Mouse (Mus musculus): Measurements from ENCODE around the gene Ypel1. TPM values are rescaled to one million over a fixed set of nuclear protein-coding genes. Genes with fewer than 3 reads are reported as not detected.

Gene Ypel1
- polyA plus RNA-seq, 1 experiment from 2014 or later: 150 TPM

DNA sequence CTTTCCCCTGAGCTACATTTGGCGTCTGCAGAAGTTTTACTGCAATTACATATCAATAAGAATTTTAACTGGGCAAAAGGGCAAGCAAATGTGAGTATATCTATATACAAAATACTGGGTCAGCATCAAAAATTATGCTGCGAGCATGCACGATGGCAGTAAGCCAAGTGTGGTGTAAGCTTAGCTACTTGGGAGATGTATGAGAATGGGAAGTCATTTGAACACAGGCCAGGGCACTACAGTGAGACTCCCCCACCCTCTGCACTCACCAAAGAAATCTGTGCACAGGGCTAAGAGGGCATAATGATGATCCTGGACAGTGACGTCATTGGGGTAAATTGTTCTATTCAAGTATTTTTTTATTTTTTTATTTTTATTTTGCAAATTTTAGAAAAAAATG lies 35.1 kb downstream of the Ypel1 start:
- peaks cover 22% of the 10 kb centered on the region for H3K36me3 ChIP-seq (ENCODE audit: control insufficient read depth, insufficient read depth, low read length)
- H3K4me2 ChIP-seq (ENCODE audit: low read length): no peak overlapping the region
- no peak overlapping the region for H3K27ac ChIP-seq (ENCODE audit: low read length)
- H3K27me3 ChIP-seq (ENCODE audit: control insufficient read depth, insufficient read depth, low read depth, low read length): no peaks in the 10 kb centered on the region
- H3K4me1 ChIP-seq (ENCODE audit: control insufficient read depth, insufficient read depth, low read length): peaks cover 4% of the 10 kb centered on the region
- no peak overlapping the region for H3K4me3 ChIP-seq (ENCODE audit: low read depth, low read length)
- no peaks in the 10 kb centered on the region for H3K9me3 ChIP-seq (replicated peaks; ENCODE audit: control insufficient read depth, low read length, poor library complexity, severe bottlenecking)
- 83% methylated on average over 4 of the region's 4 CpGs for WGBS
- no peak for ATAC-seq
- no peak overlapping the region for H3K9ac ChIP-seq (ENCODE audit: low read depth, low read length)

DNA sequence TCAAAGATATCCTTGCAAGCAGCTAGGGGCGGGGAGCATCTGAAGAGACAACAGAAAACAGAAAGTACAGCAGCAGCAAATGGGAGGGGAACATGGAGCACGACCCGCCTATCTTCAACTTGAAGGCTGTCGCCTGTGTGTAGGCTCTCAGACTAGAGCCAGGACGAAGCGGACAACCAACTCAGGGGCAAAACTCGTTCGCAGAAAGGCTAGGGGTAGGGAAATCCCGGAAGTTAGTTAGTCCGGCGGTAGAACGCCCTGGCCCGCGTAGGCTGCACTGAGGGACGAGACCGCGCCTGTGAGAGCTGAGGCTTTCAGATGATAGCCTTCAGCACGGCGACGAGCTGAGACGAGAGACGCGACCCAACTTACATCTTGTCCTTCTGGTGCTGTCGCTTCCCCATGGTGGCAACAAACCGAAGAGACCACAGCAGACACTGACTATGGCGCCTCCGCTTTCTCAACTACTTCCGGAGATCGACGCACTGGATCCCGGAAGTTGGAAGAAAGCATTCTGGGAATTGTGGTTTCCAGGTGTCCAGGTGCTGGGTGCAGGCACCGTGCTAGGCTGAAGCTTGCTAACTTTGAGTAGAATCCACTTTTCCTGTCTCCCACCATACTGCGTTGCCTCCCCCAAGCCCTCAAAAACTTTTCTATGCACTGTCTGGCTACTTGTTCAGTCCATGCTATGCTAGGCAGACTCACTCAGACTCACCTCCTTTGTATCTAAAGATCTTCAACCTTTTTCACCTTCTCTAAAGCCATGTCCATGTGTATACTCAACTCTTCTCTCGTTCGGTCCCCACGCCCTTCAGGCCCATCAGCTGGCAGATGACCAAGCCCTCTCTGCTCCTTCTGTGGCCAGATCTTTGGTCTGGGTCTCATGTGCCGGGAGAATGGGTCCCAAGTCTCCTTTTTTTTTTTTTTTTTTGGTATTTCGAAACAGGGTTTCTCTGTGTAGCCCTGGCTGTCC lies 41.6 kb downstream of the Ypel1 start, which contains the start of gene Ppil2:
Gene Ppil2, minus strand, starts transcription at position 487 of the 973 bp plus-strand sequence.
- WGBS: 7% methylated on average over 37 of the region's 38 CpGs
- peak; percentile 92 for ATAC-seq
- H3K27ac ChIP-seq (ENCODE audit: low read length): peak within 1 kb of the TSS; percentile 63
- H3K9me3 ChIP-seq (replicated peaks; ENCODE audit: control insufficient read depth, low read length, poor library complexity, severe bottlenecking): no peaks in the 10 kb centered on the region
- H3K4me2 ChIP-seq (ENCODE audit: low read length): peak within 1 kb of the TSS; percentile 71
- peak within 1 kb of the TSS; percentile 77 for H3K9ac ChIP-seq (ENCODE audit: low read depth, low read length)
- peaks cover 8% of the 10 kb centered on the region; the same call in 1 of the 2 replicates for H3K36me3 ChIP-seq (ENCODE audit: control insufficient read depth, insufficient read depth, low read length)
- H3K4me1 ChIP-seq (ENCODE audit: control insufficient read depth, insufficient read depth, low read length): peaks cover 13% of the 10 kb centered on the region
- H3K4me3 ChIP-seq (ENCODE audit: low read depth, low read length): peak within 1 kb of the TSS; percentile 81
- H3K27me3 ChIP-seq (ENCODE audit: control insufficient read depth, insufficient read depth, low read depth, low read length): no peaks in the 10 kb centered on the region

- Histone ChIP-seq H3K9ac (ENCODE audit: low read depth, low read length) (no peak overlapping the region), H3K4me3 (ENCODE audit: low read depth, low read length) (no peak overlapping the region), H3K9me3 (replicated peaks; ENCODE audit: control insufficient read depth, low read length, poor library complexity, severe bottlenecking) (no peaks in the 10 kb centered on the region), H3K27me3 (ENCODE audit: control insufficient read depth, insufficient read depth, low read depth, low read length) (no peaks in the 10 kb centered on the region), H3K4me2 (ENCODE audit: low read length) (no peak overlapping the region), H3K4me1 (ENCODE audit: control insufficient read depth, insufficient read depth, low read length) (no peaks in the 10 kb centered on the region), H3K36me3 (ENCODE audit: control insufficient read depth, insufficient read depth, low read length) (no peaks in the 10 kb centered on the region), H3K27ac (ENCODE audit: low read length) (no peak overlapping the region)
- 88% methylated on average over 5 of the region's 5 CpGs for WGBS
- ATAC-seq: no peak
Measured at GRCm38 (mm10) chr16:17117309-17117799, 47.9 kb downstream of the Ypel1 start.

- no peaks in the 10 kb centered on the region for H3K36me3 ChIP-seq (ENCODE audit: control insufficient read depth, insufficient read depth, low read length)
- ATAC-seq: peak; percentile 30; the same call in 1 of the 2 replicates
- peaks cover 15% of the 10 kb centered on the region for H3K4me1 ChIP-seq (ENCODE audit: control insufficient read depth, insufficient read depth, low read length)
- no peaks in the 10 kb centered on the region for H3K9me3 ChIP-seq (replicated peaks; ENCODE audit: control insufficient read depth, low read length, poor library complexity, severe bottlenecking)
- H3K4me3 ChIP-seq (ENCODE audit: low read depth, low read length): no peak overlapping the region
- WGBS: 36% methylated on average over 14 of the region's 14 CpGs
- peak overlapping the region; percentile 31 for H3K4me2 ChIP-seq (ENCODE audit: low read length)
- no peak overlapping the region for H3K9ac ChIP-seq (ENCODE audit: low read depth, low read length)
- no peaks in the 10 kb centered on the region for H3K27me3 ChIP-seq (ENCODE audit: control insufficient read depth, insufficient read depth, low read depth, low read length)
- H3K27ac ChIP-seq (ENCODE audit: low read length): no peak overlapping the region
Measured at GRCm38 (mm10) chr16:17121569-17121968, 52.1 kb downstream of the Ypel1 start.

GRCm38 (mm10) chr16:17124119-17124870 lies 54.8 kb downstream of the Ypel1 start:
- peaks cover 15% of the 10 kb centered on the region for H3K4me1 ChIP-seq (ENCODE audit: control insufficient read depth, insufficient read depth, low read length)
- under 1% methylated on average over 22 of the region's 22 CpGs for WGBS
- ATAC-seq: peak; percentile 28; the same call in 1 of the 2 replicates

GRCm38 (mm10) chr16:17124871-17125520 lies 55.5 kb downstream of the Ypel1 start, which contains the start of gene 2610318N02Rik:
Gene 2610318N02Rik, minus strand, starts transcription at chr16:17125167.
- ATAC-seq: peak; percentile 93
- Histone ChIP-seq H3K4me2 (ENCODE audit: low read length) (peak within 1 kb of the TSS; percentile 93), H3K27ac (ENCODE audit: low read length) (no peak within 1 kb of the TSS), H3K36me3 (ENCODE audit: control insufficient read depth, insufficient read depth, low read length) (no peaks in the 10 kb centered on the region), H3K4me3 (ENCODE audit: low read depth, low read length) (peak within 1 kb of the TSS; percentile 46), H3K9me3 (replicated peaks; ENCODE audit: control insufficient read depth, low read length, poor library complexity, severe bottlenecking) (no peaks in the 10 kb centered on the region), H3K9ac (ENCODE audit: low read depth, low read length) (peak within 1 kb of the TSS; percentile 62), H3K4me1 (ENCODE audit: control insufficient read depth, insufficient read depth, low read length) (peaks cover 15% of the 10 kb centered on the region), H3K27me3 (ENCODE audit: control insufficient read depth, insufficient read depth, low read depth, low read length) (no peaks in the 10 kb centered on the region)
- WGBS: under 1% methylated on average over 25 of the region's 25 CpGs

More at GRCm38 (mm10) chr16:17124119-17124870, 54.8 kb downstream of the Ypel1 start:
- no peaks in the 10 kb centered on the region for H3K36me3 ChIP-seq (ENCODE audit: control insufficient read depth, insufficient read depth, low read length)
- peak overlapping the region; percentile 93 for H3K4me2 ChIP-seq (ENCODE audit: low read length)
- H3K27me3 ChIP-seq (ENCODE audit: control insufficient read depth, insufficient read depth, low read depth, low read length): no peaks in the 10 kb centered on the region
- H3K27ac ChIP-seq (ENCODE audit: low read length): no peak overlapping the region
- no peaks in the 10 kb centered on the region for H3K9me3 ChIP-seq (replicated peaks; ENCODE audit: control insufficient read depth, low read length, poor library complexity, severe bottlenecking)
- H3K4me3 ChIP-seq (ENCODE audit: low read depth, low read length): peak overlapping the region; percentile 46
- H3K9ac ChIP-seq (ENCODE audit: low read depth, low read length): peak overlapping the region; percentile 62

GRCm38 (mm10) chr16:17127292-17127691 lies 57.8 kb downstream of the Ypel1 start:
- H3K27me3 ChIP-seq (ENCODE audit: control insufficient read depth, insufficient read depth, low read depth, low read length): no peaks in the 10 kb centered on the region
- H3K4me2 ChIP-seq (ENCODE audit: low read length): no peak overlapping the region
- WGBS: 100% methylated on average over 1 of the region's 1 CpGs
- no peaks in the 10 kb centered on the region for H3K36me3 ChIP-seq (ENCODE audit: control insufficient read depth, insufficient read depth, low read length)
- H3K4me3 ChIP-seq (ENCODE audit: low read depth, low read length): no peak overlapping the region
- H3K4me1 ChIP-seq (ENCODE audit: control insufficient read depth, insufficient read depth, low read length): peaks cover 22% of the 10 kb centered on the region
- ATAC-seq: no peak
- H3K27ac ChIP-seq (ENCODE audit: low read length): no peak overlapping the region
- no peak overlapping the region for H3K9ac ChIP-seq (ENCODE audit: low read depth, low read length)
- H3K9me3 ChIP-seq (replicated peaks; ENCODE audit: control insufficient read depth, low read length, poor library complexity, severe bottlenecking): no peaks in the 10 kb centered on the region

Measured in midbrain, embryonic 16.5 days (tissue).